Mouse (Mus musculus): ENCODE results near the gene Scrg1.
"Not testable (repeated sequence)": the region's sequence is repeated elsewhere in the genome, so short reads cannot be mapped to it uniquely, and the experiment has no call there.

Gene Scrg1

DNA sequence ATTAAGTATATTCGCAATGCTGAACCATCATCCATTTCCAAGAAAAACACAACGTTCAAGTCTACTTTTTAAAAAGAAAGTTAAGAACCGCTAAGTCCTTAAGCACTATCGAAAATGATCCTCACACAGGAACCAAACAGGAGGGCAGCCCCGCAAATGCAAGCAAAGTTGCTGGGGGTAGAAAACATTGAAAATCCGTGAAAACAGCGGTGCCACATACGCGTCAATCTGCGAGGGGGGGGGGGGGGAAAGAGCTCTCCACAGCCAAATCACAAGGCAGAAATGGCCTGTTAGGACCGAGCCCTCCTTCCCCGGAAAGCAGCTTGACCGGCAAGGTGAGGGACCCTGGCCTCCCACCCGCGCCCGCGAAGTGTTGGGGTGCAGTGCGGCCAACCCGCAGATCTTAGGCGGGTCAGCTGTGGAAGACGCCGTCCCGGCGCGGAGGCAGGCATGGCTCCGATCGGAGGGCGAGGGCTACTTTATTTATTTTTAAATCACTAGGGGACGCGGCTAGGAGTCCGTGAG is 55.1 kb downstream of the Scrg1 start:
- DNase-seq (ENCODE audit: low read depth): no peak

DNA sequence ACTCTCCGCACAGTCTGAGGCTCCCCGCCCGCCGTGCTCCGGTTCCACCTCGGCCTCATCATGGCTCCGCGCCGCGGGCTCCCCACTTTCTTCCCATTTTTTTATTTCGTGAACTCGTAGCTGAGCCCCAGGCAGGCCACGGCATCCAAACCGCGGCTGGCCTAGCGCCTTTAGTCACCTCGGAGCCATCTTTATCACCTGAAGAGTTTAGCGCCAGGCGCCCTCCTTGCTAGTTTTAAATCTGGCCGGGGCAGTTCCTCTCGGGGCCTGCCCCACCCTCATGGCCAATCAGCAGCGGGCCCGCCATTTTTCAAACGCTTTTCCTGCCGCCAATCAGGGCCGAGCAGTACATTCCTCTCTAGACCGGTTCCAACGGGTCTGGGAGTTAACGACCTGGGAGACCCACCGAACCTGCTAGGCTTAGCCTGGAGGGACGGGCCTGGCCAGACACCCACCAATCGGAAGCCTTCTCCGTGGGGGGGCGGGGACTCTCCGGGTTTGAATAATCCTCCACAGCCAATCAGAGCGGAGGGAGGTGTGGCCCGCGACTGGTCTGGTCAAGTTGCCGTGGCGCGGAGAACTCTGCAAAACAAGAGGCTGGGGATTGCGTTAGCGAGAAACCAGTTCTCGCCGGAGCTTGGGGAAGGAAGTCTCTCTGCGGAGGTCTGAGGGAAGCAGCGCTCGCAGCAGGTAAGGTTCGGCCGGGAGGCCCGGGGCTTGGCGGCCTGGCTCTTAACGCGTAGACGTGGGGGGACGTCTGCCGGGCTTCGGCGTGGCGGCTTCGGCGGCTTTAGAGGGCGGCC is 55.8 kb downstream of the Scrg1 start, which contains the start of gene Hmgb2:
Gene Hmgb2, plus strand, starts transcription at position 592 of the 803 bp plus-strand sequence.
- DNase-seq (ENCODE audit: low read depth): peak; percentile 99

- no peak for DNase-seq (ENCODE audit: low read depth)
Measured at GRCm38 (mm10) chr8:57512141-57513056, 56.7 kb downstream of the Scrg1 start.

DNA sequence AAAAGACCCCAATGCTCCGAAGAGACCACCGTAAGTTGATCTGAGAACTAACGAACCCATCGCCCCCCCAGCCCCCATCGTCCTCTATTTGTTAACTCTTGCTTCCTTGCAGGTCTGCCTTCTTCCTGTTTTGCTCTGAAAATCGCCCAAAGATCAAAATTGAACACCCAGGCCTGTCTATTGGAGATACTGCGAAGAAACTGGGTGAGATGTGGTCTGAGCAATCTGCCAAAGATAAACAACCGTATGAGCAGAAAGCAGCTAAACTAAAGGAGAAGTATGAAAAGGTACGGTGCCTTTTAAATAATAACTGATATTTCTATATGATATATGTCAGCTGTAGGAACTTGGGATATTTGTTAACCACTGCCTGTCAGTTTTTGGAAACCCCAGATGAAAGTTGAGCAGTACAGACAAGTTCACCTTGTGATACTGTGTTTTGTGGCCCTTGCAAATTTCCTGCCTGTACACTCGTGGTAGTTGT is 57.5 kb downstream of the Scrg1 start:
- DNase-seq (ENCODE audit: low read depth): not testable (repeated sequence)

DNA sequence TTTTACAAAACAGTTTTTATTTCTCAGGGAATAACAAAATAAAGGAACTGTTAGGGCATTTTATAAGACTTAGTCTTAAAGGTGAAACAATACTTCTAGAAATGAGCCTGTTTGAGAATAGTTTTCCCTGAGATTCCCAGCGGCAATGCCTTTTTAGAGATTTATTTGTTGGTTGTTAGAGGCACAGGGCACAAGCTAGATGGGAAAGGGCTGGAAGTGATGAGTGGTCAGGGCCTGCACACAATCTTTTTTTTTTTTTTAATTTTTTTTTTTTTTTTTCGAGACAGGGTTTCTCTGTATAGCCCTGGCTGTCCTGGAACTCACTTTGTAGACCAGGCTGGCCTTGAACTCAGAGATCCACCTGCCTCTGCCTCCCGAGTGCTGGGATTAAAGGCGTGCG is 61.0 kb downstream of the Scrg1 start:
- not testable (repeated sequence) for DNase-seq (ENCODE audit: low read depth)

DNA sequence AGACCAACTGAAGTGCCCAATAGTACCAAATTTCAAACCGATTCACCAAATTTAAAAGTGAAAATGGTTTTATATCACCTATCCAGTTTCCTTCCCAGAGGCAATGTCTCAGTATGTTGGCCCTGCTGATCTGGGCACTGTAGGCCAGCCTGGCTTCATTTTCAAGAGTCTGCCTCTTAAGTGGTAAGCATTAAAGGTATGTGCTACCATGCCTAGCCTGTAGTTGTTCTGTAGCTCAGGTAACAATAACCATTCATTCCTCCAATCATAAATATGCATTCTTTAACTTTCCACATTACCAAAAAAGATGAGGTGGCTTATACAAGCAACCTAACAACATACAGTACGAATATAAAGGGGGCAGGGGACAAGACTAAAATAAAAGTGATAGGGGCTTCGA is 62.0 kb downstream of the Scrg1 start:
- DNase-seq (ENCODE audit: low read depth): no peak

- DNase-seq (ENCODE audit: low read depth): peak; percentile 61
Measured at GRCm38 (mm10) chr8:57520186-57520786, 64.6 kb downstream of the Scrg1 start.

Data from c-Kit-positive CD71-positive TER-119-negative erythroid progenitor cells, embryonic 14.5 days (primary cell).